ENCODE assay signal across 7 mouse cellular contexts in the genomic region with DNA sequence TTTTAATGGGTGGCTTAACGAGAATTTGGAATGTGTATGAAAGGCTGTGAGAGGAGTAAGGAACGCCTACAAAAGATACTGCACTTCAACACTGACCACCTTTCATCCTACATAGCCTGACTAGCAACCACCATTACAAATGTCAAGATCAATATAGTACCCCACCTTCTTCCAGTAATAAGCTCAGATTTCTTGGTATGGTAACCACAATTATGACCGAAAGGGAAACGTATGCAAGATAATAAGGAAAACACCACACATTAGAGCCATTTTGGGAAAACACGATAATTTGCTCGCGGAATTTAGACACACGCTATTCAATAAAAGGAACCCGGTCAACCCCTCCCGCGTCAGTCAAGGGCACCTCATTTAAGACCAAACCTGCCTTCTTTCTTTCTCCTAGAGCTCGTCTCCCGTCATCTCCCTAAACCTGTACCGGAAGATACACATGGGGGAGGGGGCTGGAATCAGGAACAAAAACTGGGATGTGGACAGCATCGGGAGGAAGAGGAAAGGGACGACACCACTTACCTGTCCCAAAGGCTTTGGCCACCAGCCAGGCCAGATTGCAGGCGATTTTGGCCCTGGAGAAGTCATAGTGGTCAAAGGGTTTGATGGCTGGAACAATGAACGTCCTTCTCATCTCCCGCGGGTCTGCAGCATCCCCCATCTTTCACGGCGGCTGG. TPM values are rescaled to one million over a fixed set of nuclear protein-coding genes. Genes with fewer than 3 reads are reported as not detected.
DNase-seq lines count a peak whose midpoint lies in the region; ATAC-seq lines count a peak whose summit lies in the region.

No protein-coding gene starts in this region.

- H3K9me3 ChIP-seq in forebrain, embryonic 14.5 days (replicated peaks; ENCODE audit: control insufficient read depth, low read length) = no peaks in the 10 kb centered on the region
- no peaks in the 10 kb centered on the region for H3K9me3 ChIP-seq in kidney, embryonic 16.5 days (ENCODE audit: low read length)
- H3K9me3 ChIP-seq in midbrain, embryonic 11.5 days (ENCODE audit: control insufficient read depth, low read length) = no peaks in the 10 kb centered on the region

- H3K9ac ChIP-seq in forebrain, embryonic 14.5 days (ENCODE audit: low read length) = peak overlapping the region; percentile 98
- H3K9ac ChIP-seq in kidney, embryonic 16.5 days (replicated peaks; ENCODE audit: low read length) = peak overlapping the region; percentile 96
- H3K9ac ChIP-seq in midbrain, embryonic 11.5 days (ENCODE audit: low read length) = peak overlapping the region; percentile 97

- ATAC-seq in forebrain, embryonic 14.5 days = peak; percentile 27
- ATAC-seq in kidney, embryonic 16.5 days (ENCODE audit: low FRiP score, low TSS enrichment) = no peak
- ATAC-seq in midbrain, embryonic 11.5 days (ENCODE audit: low FRiP score) = peak; percentile 8

- H3K4me3 ChIP-seq in forebrain, embryonic 14.5 days (ENCODE audit: low read depth, low read length) = peak overlapping the region; percentile 94
- H3K4me3 ChIP-seq in kidney, embryonic 16.5 days (ENCODE audit: low read length) = peak overlapping the region; percentile 97
- peak overlapping the region; percentile 93 for H3K4me3 ChIP-seq in midbrain, embryonic 11.5 days (ENCODE audit: low read depth, low read length)

- H3K27me3 ChIP-seq in forebrain, embryonic 14.5 days (replicated peaks; ENCODE audit: control insufficient read depth, insufficient read depth, low read length) = no peaks in the 10 kb centered on the region
- H3K27me3 ChIP-seq in kidney, embryonic 16.5 days (ENCODE audit: insufficient read depth, low read length) = no peaks in the 10 kb centered on the region
- no peaks in the 10 kb centered on the region; the same call in 1 of the 2 replicates for H3K27me3 ChIP-seq in midbrain, embryonic 11.5 days (ENCODE audit: control insufficient read depth, insufficient read depth, low read length)

- under 1% methylated on average over 22 of the region's 22 CpGs for WGBS in forebrain, embryonic 14.5 days
- WGBS in kidney, embryonic 16.5 days = under 1% methylated on average over 22 of the region's 22 CpGs
- 1% methylated on average over 22 of the region's 22 CpGs for WGBS in midbrain, embryonic 11.5 days

- peaks cover 16% of the 10 kb centered on the region for H3K4me1 ChIP-seq in forebrain, embryonic 14.5 days (ENCODE audit: control insufficient read depth, insufficient read depth, low read length)
- H3K4me1 ChIP-seq in kidney, embryonic 16.5 days (ENCODE audit: insufficient read depth, low read length) = peaks cover 27% of the 10 kb centered on the region
- peaks cover 17% of the 10 kb centered on the region for H3K4me1 ChIP-seq in midbrain, embryonic 11.5 days (ENCODE audit: control insufficient read depth, insufficient read depth, low read length)

- DNase-seq in right cerebral cortex, postnatal 10 days (ENCODE audit: low spot score in 2 of 2) = peak; percentile 65 to 71
- DNase-seq in right cerebral cortex, postnatal 25 days = no peak
- peak; percentile 73 for DNase-seq in c-Kit-positive CD71-positive TER-119-positive erythroid progenitor cells, embryonic 14.5 days (ENCODE audit: low spot score)
- DNase-seq in forebrain, embryonic 14.5 days (ENCODE audit: low spot score) = peak; percentile 44
- DNase-seq in midbrain, embryonic 11.5 days (ENCODE audit: low spot score, missing footprints) = peak; percentile 96
- DNase-seq in spleen, adult 18-20 months = no peak

- H3K27ac ChIP-seq in forebrain, embryonic 14.5 days (ENCODE audit: low read depth, low read length) = peak overlapping the region; percentile 97
- peak overlapping the region; percentile 98 for H3K27ac ChIP-seq in kidney, embryonic 16.5 days (ENCODE audit: low read length)
- peak overlapping the region; percentile 92 for H3K27ac ChIP-seq in midbrain, embryonic 11.5 days (ENCODE audit: low read depth, low read length)

- peak overlapping the region; percentile 78 for H3K4me2 ChIP-seq in forebrain, embryonic 14.5 days (ENCODE audit: low read length)
- peak overlapping the region; percentile 92 for H3K4me2 ChIP-seq in kidney, embryonic 16.5 days (replicated peaks; ENCODE audit: low read depth, low read length)
- peak overlapping the region; percentile 53 for H3K4me2 ChIP-seq in midbrain, embryonic 11.5 days

- H3K36me3 ChIP-seq in forebrain, embryonic 14.5 days (ENCODE audit: control insufficient read depth, insufficient read depth, low read length) = no peaks in the 10 kb centered on the region
- H3K36me3 ChIP-seq in kidney, embryonic 16.5 days (ENCODE audit: insufficient read depth, low read length) = no peaks in the 10 kb centered on the region; the same call in 1 of the 2 replicates
- no peaks in the 10 kb centered on the region for H3K36me3 ChIP-seq in midbrain, embryonic 11.5 days (ENCODE audit: control insufficient read depth, insufficient read depth, low read length)

RNA-seq across cellular contexts. Expression of a gene that starts 1.0 kb away (rescaled TPM):
- polyA plus RNA-seq in forebrain, embryonic 14.5 days (2014; fragmentation: Nextera tagmentation; extraction: Ambion mirVana) = 39.5 and 45.8 TPM in 2 replicates
- polyA plus RNA-seq in kidney, embryonic 16.5 days (2015; fragmentation: Nextera tagmentation; extraction: Ambion mirVana) = 9.0 and 9.2 TPM in 2 replicates
- polyA plus RNA-seq in midbrain, embryonic 11.5 days (2014; fragmentation: Nextera tagmentation; extraction: Ambion mirVana) = 32.7 and 35.3 TPM in 2 replicates

Comparison
In these comparisons a context has a peak if more than half of its experiments do, and no peak if none do; other contexts are left out.
1. DNase-seq: peak in right cerebral cortex, postnatal 10 days (2 of 2), c-Kit-positive CD71-positive TER-119-positive erythroid progenitor cells, embryonic 14.5 days (single experiment), forebrain, embryonic 14.5 days (single experiment) and midbrain, embryonic 11.5 days (single experiment); none in right cerebral cortex, postnatal 25 days (single experiment) and spleen, adult 18-20 months (0 of 2).
2. Peak in every context shown above with its lines, with median percentiles within 50 percentile points of each other: H3K27ac ChIP-seq, H3K4me2 ChIP-seq, H3K4me3 ChIP-seq and H3K9ac ChIP-seq.